Mouse (Mus musculus) C2C12 (cell line): ENCODE data around the gene Paics.

Source experiments
- CTCF ChIP-seq: IDR thresholded peaks from one replicate; pipeline ENCODE4 v1.5.1; 2011; ENCODE audit not compliant: control insufficient read depth, insufficient read depth, insufficient read length
- MAX ChIP-seq: IDR thresholded peaks from one replicate; pipeline ENCODE4 v1.6.1; 2011; ENCODE audit warnings: mild to moderate bottlenecking, control low read depth
- USF1 ChIP-seq: IDR thresholded peaks from one replicate; pipeline ENCODE4 v1.6.1; 2011; ENCODE audit warnings: low read depth, mild to moderate bottlenecking, control low read depth, moderate library complexity

GRCm38 (mm10) chr5:77011082-77011481 is 60.0 kb downstream of the Paics start:
- TF ChIP-seq CTCF (no peak), USF1 (no peak), MAX (no peak)
